Mouse (Mus musculus) left cerebral cortex, adult 2 months (tissue): ENCODE data around the gene Gm10142. TPM values are rescaled to one million over a fixed set of nuclear protein-coding genes. Genes with fewer than 3 reads are reported as not detected.
"Not testable (repeated sequence)": the region's sequence is repeated elsewhere in the genome, so short reads cannot be mapped to it uniquely, and the experiment has no call there.

Experiments
- DNase-seq, 2 experiments: peaks; one replicate each; pipeline ENCODE4 v3.0.0; 2021 to 2022; ENCODE audit warnings: low spot score in 2 of 2, mixed read lengths in 1 of 2; ENCODE audit errors: extremely low spot score in 1 of 2
- H3K27ac ChIP-seq: fragments of 200-600 bp; 2 replicates; pipeline ENCODE4 v1.8.1; 2022
- H3K4me3 ChIP-seq: fragments of 200-600 bp; 2 replicates; pipeline ENCODE4 v1.8.1; 2022
- CTCF ChIP-seq: fragments of 200-600 bp; IDR thresholded peaks from 2 replicates; pipeline ENCODE4 v1.8.1; 2022; ENCODE audit warnings: antibody characterized with exemption, mild to moderate bottlenecking, moderate library complexity
- intact Hi-C: fragments of 180-260 bp; cut with DNase I; formaldehyde crosslinking; loops from one replicate; pipeline ENCODE4 v1.15.1; 2025
- long read RNA-seq, 2 experiments: library from polyadenylated mRNA; stranded (forward); transcript quantifications; one replicate each; pipeline ENCODE4 v2.0.0; 2021; ENCODE audit warnings: borderline mapping rate in 2 of 2
- total RNA-seq, 2 experiments: library from RNA; stranded (reverse); gene quantifications; 2 replicates each; pipeline ENCODE4 v1.2.3; 2021

Gm10142 gene
- total RNA-seq, result not detected
- long read RNA-seq, experiment 1, result 0 reads
- long read RNA-seq, experiment 2, result 0 reads

GRCm38 (mm10) chr10:77715507-77715906 lies at the start of gene Gm10142:
TSS of gene Gm10142 (plus strand) at chr10:77715807.
- no peak for DNase-seq
- Histone ChIP-seq H3K27ac (no peak within 1 kb of the TSS), H3K4me3 (no peak within 1 kb of the TSS)
- intact Hi-C loops, result no loop called here
- TF ChIP-seq CTCF, result no peak

GRCm38 (mm10) chr10:77666342-77666741 lies 49.3 kb upstream of the Gm10142 start:
- no peak overlapping the region for H3K27ac ChIP-seq
- no peak for TF ChIP-seq CTCF
- intact Hi-C loops, result no loop called here
- no peak for DNase-seq
- no peak overlapping the region for H3K4me3 ChIP-seq

- Histone ChIP-seq H3K27ac (no peak overlapping the region), H3K4me3 (no peak overlapping the region)
- no peak for TF ChIP-seq CTCF
- intact Hi-C loops, result no loop called here
- DNase-seq, result no peak
These were observed 48.2 kb upstream of the Gm10142 start for GRCm38 (mm10) chr10:77667402-77667801.

GRCm38 (mm10) chr10:77670710-77671109 lies 44.9 kb upstream of the Gm10142 start:
- TF ChIP-seq CTCF, result no peak
- no peak for DNase-seq
- intact Hi-C loops, result no loop called here
- Histone ChIP-seq H3K4me3 (no peak overlapping the region), H3K27ac (no peak overlapping the region)

GRCm38 (mm10) chr10:77671519-77671918 lies 44.1 kb upstream of the Gm10142 start:
- no peak for TF ChIP-seq CTCF
- no peak overlapping the region for H3K27ac ChIP-seq
- no peak for DNase-seq
- intact Hi-C loops, result no loop called here
- no peak overlapping the region for H3K4me3 ChIP-seq

GRCm38 (mm10) chr10:77673765-77674164 lies 41.8 kb upstream of the Gm10142 start:
- Histone ChIP-seq H3K4me3 (no peak overlapping the region), H3K27ac (no peak overlapping the region)
- no peak for DNase-seq
- TF ChIP-seq CTCF, result no peak
- intact Hi-C loops, result no loop called here

- no peak for TF ChIP-seq CTCF
- H3K4me3 ChIP-seq, result no peak overlapping the region
- intact Hi-C loops, result no loop called here
- no peak for DNase-seq
- no peak overlapping the region for H3K27ac ChIP-seq
These were observed 38.0 kb upstream of the Gm10142 start for GRCm38 (mm10) chr10:77677562-77677961.

GRCm38 (mm10) chr10:77682994-77683393 lies 32.6 kb upstream of the Gm10142 start:
- Histone ChIP-seq H3K4me3 (no peak overlapping the region), H3K27ac (no peak overlapping the region)
- intact Hi-C loops, result no loop called here
- TF ChIP-seq CTCF, result no peak
- no peak for DNase-seq

- no peak overlapping the region for H3K27ac ChIP-seq
- no peak for TF ChIP-seq CTCF
- no peak overlapping the region for H3K4me3 ChIP-seq
- intact Hi-C loops, result no loop called here
- no peak for DNase-seq
These were observed 31.4 kb upstream of the Gm10142 start for GRCm38 (mm10) chr10:77684181-77684580.

GRCm38 (mm10) chr10:77685895-77686664 lies 29.5 kb upstream of the Gm10142 start, which contains the start of gene Tspear:
TSS of gene Tspear (plus strand) at chr10:77686569.
- TF ChIP-seq CTCF, result no peak; the same call in 1 of the 2 replicates
- no peak within 1 kb of the TSS for H3K4me3 ChIP-seq
- H3K27ac ChIP-seq, result no peak within 1 kb of the TSS
- no peak for DNase-seq
- intact Hi-C loops, result no loop called here

- no peak for TF ChIP-seq CTCF
- H3K27ac ChIP-seq, result no peak overlapping the region
- intact Hi-C loops, result no loop called here
- no peak for DNase-seq
- H3K4me3 ChIP-seq, result no peak overlapping the region
These were observed 28.6 kb upstream of the Gm10142 start for GRCm38 (mm10) chr10:77687021-77687420.

- DNase-seq, H3K27ac ChIP-seq, intact Hi-C loops, H3K4me3 ChIP-seq: not testable (repeated sequence)
These were observed 25.2 kb upstream of the Gm10142 start, which contains the start of gene Gm19402 for GRCm38 (mm10) chr10:77690356-77690807. TSS of gene Gm19402 (minus strand) at chr10:77690757.

- DNase-seq, result no peak
- Histone ChIP-seq H3K27ac (no peak within 1 kb of the TSS), H3K4me3 (no peak within 1 kb of the TSS)
- TF ChIP-seq CTCF, result no peak
- intact Hi-C loops, result no loop called here
These were observed 18.5 kb upstream of the Gm10142 start, which contains the start of gene Gm9508 for GRCm38 (mm10) chr10:77697133-77697532. TSS of gene Gm9508 (minus strand) at chr10:77697233.
